Mouse (Mus musculus) stomach, postnatal 0 days (tissue): ENCODE results near the gene Det1.

Experiments used
- CTCF ChIP-seq: IDR thresholded peaks from 2 replicates; pipeline ENCODE4 v1.5.1; 2016; ENCODE audit warnings: antibody characterized with exemption, low read depth, mild to moderate bottlenecking, moderate library complexity
- EP300 ChIP-seq: optimal IDR thresholded peaks from 2 replicates; pipeline ENCODE3; 2016; ENCODE audit warnings: antibody characterized with exemption

DNA sequence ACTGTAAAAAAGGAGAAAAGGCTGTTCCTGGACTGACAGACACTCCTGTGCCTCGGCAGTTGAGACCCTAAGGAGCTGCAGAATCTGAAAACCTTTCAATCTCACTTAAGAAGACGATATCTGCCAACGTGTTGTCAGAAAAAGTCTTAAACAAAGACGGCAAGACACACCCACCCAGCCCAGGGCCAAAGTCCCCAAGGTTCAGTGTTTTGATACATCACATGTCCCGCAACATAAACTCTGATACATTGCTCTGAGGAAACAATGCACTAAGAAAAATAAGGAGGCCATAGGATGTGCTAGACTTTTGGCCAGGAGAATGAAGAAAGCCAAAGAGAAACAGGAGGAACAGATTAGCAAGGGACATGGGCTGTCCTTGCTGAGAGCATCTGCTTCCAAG is 25.8 kb upstream of the Det1 start:
- TF ChIP-seq CTCF, result no peak
- TF ChIP-seq EP300, result no peak
